Mouse (Mus musculus): ENCODE data around the gene Tex13a.

Tex13a gene

GRCm38 (mm10) chrX:138209480-138209879, at the start of gene Tex13a:
Gene Tex13a (minus strand): TSS chrX:138209580.
- no peak for DNase-seq

GRCm38 (mm10) chrX:138234626-138235025, 25.2 kb upstream of the Tex13a start:
- DNase-seq = no peak

GRCm38 (mm10) chrX:138170146-138170545, 39.2 kb downstream of the Tex13a start:
- DNase-seq = no peak
